Mouse (Mus musculus): Measurements from ENCODE around the gene Gm17334.

The Gm17334 gene

DNA sequence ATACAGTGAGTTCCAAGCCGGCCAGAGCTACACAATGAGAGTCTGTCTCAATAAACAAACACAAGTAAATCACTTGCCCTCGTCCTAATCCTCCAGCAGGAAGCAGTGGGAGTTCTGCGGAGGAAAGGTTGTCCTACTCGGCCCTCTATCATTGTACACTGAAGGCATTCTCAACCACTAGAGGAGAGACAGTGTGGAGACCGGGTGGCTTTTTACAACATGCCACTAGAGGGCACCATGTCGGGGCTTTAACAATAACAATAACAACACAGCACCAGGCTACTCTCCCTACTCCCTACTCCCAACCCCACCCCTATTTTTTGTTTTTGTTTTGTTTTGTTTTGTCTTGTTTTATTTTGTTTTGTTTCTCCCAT lies 35.4 kb downstream of the Gm17334 start:
- peak; percentile 68 for DNase-seq

DNA sequence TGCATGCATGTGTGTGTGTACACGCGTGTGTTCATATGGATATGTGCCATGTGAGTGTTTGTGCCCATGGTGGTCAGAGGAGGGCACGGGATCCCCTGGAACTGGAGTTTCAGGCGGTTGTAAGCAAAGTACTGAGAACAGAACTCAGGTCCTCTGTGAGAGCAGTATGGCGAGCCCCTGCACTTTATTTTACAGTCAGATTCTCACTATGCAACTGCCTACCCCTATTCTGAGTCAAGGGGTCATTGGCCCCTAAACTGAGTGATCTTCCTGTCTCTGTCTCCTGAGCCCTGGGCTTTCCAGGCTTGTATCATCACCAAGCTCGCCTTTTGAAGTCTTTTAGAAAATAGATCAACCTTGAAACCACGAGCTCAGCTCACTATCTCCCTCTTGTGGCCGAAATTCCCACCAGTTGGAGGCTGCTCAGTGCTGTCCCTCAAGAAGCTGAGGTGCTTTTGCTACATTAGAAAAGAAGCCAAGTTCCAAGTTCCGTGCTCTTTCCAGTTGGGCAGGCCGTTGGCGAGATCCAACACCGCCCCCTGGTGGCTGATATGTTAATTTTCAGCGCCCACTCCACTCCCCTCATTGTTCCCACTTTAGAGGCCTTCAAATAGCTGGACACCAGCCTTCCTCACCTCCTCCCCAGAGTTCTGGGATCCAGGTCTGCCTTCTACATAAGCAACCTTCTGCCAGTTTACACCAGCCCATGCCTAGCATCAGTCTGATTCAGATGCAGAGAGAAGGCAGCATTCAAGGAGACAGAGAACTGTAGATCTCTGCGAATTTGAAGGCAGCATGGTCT lies 36.0 kb downstream of the Gm17334 start:
- DNase-seq = peak; percentile 82

DNA sequence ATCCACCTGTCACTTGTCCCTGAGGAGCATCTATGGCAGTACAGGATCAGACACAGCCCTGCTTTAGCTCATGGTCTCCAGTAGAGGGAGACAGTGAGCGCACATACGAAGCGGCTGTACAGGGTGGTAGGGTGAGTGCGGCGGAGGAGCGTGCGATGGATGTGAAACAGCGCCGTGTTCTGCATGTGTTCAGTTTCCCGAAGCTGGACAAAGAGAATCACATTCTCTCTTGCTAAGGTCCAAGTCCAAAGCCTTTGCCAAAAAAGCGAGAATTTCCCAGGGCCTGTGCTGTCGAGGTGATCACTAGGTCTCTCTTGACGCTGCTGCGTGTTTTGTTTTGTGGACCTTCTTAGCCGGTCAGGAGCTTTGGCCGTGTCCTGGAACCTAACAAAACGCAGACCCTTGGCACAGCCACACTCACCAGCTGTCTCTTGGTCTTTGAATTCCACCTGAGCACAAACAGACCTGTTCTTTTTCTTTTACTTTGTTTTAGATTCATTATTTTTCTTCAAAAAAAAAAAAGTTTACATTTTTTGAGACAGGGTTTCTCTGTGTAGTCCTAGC lies 37.2 kb downstream of the Gm17334 start:
- DNase-seq = peak; percentile 66

DNA sequence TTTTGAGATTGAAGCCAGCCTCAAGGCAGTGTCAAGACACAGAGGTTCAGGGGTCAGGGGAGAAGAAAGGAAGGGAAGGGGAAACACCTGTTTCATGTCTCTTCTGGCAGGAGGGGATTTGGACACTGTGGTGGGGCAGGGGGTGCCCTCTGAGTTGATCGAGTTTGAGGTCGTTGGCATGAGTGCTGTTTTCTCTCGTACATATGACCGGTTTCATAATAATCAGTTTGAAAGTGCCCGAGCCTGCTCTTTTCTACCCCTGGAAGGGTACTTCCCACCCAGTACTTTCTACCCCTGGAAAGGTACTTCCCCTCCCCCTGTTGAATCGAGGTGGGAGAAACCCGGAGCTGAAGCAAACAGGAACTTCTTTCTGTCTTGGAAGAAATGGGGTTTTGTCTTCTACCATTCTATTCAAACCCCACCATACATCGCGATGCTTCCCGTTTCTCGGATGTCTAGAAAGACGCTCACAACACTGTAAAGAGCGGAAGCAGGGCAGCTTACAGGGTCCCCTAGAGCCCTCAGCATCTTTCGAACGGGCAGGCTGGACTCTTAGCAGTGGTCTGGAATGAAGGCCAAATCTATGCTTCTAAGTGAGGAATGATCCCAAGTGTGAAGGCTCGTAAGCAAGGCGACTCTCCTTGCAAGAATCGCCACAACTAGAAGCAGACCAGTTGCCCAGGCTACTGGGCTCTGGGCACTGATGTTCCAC lies 37.9 kb downstream of the Gm17334 start:
- no peak for DNase-seq

DNA sequence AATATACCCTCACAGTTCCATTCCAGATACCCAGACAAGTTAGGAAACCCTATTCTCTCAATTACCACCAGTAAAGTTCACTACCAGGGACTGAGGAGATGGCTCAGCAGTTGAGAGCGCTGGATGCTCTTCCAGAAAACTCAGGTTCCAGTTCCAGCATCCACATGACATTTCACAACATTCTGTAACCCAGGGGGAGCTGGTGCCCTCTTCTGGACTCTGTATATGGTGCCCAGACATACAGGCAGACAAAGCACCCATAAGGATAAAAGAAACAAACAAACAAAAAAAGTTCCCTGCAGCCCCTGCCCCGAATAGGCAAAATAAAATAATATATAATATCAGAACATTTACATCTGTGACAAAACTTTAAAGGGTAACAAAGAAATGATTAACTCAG lies 38.6 kb downstream of the Gm17334 start:
- no peak for DNase-seq

DNA sequence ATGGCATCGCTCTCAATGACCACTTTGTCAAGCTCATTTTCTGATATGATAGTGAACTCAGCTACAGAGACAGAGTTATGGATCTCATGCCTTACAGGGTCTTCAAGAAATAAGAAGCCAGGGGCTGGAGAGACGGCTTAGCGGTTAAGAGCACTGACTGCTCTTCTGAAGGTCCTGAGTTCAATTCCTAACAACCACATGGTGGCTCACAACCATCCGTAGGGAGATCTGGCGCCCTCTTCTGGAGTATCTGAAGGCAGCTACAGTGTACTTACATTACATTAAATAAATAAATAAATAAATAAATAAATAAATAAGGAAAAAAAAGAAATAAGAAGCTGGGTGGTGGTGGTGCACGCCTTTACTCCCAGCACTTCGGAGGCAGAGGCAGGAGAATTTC lies 39.2 kb downstream of the Gm17334 start:
- DNase-seq = no peak

DNA sequence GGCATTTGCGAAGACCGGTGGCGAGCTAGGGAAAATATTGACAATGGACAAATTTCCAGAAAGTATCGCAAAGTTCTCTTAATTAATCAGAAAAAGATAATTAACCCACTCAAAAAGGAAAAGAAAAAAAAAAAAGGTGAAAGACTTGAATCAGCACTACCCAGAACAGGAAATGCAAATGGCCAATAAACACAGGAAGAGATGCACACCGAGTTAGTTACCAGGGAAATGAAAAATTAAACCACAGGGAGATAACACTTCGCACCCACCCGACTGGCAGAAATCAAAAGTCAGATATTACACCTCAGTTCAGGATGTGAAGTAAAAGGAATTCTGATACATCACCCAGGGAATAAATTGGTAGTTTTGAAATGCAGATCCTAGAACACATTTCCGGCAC lies 40.7 kb downstream of the Gm17334 start:
- no peak for DNase-seq

DNA sequence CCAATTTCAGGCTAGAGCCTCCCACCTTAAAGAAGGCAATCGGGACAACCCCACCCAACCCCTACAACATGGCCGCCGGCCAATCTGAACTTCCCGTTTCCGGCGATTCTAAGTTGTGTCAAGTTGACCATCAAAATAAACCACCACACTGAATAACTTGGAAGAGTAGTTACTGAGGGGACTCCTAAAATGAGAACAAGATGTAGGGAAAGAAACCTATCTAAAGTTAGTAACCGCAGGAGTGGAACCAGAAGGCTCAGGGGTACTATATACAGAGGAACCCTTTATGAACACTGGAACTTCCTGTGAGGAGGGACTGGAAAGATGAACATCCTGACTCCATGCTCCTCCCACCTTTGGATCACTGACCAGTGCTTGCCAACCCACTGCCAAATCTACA lies 41.5 kb downstream of the Gm17334 start:
- DNase-seq = no peak
